Mouse (Mus musculus): ENCODE data around the gene Slc6a19.
"Not testable (repeated sequence)": the region's sequence is repeated elsewhere in the genome, so short reads cannot be mapped to it uniquely, and the experiment has no call there.

Gene Slc6a19

DNA sequence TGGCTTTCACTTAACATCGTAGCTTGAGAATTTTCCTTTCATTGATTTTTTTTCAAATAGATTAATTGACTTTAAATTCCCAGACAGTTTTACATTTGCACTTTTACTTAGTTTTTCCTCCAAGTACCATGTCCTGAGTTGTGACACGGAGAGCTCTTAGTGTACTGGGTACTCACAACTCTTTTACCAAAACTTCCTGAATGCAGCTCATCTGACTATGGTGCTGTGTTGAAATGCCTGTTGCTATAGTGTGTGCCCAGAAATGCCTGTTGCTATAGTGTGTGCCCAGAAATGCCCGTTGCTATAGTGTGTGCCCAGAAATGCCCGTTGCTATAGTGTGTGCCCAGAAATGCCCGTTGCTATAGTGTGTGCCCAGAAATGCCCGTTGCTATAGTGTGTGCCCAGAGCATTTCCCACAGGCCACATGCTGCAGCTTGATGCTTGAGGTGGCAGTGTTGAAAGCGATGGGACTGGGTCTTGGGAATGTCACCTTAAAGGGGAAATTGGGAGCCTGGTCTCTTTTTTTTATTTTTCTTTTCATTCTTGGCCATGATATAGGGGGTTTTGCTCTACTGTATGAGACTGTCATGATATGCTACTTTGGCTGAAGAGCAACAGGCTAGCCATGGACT is at the start of gene Slc6a19:
Slc6a19 (minus strand) TSS at position 172 of the 632 bp plus-strand sequence.
- no peak for DNase-seq

DNA sequence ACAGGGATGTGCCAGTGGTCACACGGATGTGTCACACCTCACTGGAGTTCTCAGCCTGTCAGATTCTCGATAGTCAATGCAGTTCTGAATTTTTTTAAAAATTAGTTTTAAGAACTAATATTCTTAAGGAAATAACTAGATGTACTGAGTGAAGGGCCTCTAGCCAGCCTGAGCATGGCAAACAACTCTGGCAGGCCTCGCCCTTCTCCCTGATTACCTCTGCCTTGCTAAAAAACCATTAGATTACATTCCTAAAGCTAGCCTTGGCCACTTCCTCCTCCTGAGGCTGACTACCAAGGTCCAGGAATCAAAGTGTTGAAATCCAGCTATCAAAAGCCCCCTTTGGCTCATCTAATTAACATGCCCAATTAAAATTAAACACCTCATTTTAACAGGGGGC is 46.6 kb upstream of the Slc6a19 start:
- no peak for DNase-seq

DNA sequence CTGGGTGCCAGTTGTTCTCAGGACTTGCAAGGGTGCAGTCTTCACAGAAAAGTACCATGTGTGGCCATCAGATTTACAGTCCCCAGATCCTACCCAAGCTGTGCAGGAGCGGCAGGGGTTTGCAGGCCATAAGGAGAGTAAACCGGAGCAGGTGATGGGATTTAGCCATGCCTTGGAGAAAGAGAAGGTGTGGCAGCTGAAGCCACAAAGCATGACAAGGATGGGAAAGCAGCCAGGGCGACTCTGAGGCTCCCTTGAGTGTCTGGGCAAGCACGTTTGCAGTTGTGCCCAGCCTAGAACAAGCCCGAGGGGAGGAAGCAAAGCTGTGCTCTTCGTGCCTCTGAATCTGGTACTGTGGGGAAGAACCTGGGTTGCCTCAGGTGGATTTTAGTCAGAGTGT is 45.8 kb upstream of the Slc6a19 start:
- DNase-seq, result peak; percentile 22

DNA sequence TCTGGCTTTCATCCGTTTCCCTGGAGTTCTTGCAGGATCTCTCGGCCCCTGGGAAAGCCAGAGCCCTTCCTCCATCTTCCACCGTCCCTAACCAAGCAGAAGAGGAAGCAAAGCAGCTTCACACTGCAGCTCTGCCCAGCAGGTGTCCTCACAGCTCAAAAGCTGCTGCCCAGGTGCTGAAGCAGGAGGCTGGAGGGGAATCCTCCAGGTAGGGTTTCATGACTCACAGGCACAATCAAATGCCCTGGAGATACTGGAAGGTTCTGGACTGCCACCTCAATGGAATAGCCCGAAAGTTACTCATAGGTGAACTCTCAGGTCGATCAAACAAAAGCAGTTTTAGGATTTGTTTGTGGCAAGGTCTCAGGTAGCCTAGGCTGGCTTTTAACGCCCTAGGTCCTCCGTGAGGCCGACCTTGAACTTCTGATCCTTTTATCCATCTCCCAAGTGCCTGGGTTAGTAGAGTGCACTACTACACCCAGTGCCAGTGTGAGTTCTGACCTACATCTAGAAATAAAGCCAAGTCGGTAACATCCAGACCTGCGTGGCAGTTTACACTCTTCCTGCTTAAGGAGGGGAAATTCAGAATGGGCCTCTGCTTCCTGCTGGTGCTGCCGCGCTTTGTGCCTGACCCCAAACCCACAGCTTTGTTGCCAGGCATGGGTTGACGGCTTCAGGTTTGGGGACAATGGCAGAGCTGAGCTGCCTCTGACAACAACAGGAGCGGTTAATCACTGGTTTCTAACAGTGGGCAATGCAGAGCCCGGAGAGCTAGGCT is 44.2 kb upstream of the Slc6a19 start:
- DNase-seq, result no peak

DNA sequence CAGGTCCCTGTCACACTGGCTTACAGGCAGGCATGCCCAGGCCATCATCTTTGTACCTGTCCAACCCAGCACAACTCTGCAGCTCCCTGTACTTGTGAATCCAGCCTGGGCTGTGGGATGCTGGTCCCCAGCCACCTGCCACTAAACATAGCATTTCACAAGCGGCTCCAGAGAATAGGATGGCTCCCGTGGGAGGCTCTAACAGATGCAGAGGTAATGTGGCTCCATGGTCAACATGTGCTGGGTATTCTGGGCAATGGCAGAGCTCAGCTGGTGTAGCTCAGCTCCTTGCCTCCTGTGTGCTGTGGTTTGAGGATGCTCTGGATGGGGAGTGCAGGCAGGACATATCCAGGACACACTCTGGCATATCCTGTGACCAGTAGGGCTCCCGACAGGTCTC is 39.0 kb upstream of the Slc6a19 start:
- no peak for DNase-seq

DNA sequence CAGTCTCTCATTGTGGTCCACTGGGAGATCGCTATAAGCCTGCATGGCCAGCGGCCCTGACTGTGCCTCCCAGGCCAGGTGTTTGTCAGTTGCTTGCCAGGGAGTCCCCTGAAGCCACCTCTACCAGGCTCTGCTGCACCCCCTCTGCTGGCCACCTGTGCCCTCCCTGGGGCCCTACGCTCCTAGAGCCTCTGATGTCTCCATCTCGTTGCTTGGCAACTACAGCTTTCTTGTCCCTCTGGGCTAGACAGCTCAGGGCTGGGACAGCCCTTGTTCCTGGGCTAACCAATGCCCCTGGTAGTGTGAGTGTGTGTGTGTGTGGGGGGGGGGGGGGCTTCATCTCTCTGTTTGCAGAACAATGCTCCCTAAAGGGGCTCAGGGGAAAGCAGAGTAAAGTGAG is 38.3 kb upstream of the Slc6a19 start:
- DNase-seq, result no peak

DNA sequence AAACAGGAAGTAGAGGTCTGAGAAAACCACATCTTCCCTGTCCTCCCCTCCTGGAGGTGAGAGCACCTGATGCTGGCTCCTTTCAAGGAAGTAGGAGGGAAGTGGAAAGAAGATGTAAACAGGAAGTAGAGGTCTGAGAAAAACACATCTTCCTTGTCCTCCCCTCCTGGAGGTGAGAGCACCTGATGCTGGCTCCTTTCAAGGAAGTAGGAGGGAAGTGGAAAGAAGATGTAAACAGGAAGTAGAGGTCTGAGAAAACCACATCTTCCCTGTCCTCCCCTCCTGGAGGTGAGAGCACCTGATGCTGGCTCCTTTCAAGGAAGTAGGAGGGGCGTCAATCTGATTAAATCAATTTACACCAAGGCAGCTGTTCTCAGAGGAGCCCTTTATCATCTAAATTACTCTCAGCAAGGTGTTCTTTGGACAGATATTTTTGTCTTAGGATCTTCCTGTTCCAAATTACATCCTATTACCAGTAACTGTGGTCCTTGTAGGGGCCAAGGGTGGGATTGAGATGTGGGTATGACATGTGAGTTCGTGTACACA is 35.8 kb upstream of the Slc6a19 start:
- not testable (repeated sequence) for DNase-seq

DNA sequence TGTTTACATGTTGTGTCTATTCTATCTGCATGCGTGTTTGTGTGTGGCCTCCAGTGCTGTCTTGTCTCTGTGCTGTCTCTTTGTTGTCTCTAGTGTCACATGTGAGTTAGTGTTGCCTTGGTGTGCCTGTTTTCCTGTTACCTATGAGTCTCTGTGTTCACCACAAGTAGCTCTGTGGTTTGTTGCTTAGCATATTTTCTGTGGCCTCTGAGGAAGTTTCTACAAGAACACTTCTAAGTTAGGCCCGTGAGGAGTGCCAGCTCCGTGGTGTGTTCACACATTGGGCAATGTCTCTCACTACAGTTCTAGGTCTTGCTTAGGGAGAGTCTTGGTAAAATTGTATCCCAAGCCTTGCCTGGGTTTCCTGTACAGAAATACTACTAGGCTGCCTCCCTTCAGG is 32.3 kb upstream of the Slc6a19 start:
- no peak for DNase-seq

DNA sequence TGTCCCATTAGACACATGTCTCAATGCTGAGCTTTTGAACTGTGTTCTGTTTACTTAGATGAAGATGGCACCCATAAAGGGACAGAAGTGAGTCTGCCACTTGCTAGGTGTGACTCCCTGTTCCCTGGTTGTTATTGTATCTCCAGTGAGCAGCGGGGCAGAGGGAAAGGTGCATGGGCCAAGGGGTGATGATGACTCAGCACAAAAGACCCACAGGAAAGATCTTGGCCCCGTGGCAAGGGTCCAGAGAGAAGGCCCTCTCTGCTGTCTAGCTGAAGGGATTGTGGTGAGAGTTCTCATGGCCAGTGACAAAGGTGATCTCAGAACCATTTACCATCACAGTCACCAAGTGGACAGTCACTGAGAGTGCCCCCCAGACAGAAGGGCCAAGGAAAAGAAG is 31.3 kb upstream of the Slc6a19 start:
- no peak for DNase-seq

DNA sequence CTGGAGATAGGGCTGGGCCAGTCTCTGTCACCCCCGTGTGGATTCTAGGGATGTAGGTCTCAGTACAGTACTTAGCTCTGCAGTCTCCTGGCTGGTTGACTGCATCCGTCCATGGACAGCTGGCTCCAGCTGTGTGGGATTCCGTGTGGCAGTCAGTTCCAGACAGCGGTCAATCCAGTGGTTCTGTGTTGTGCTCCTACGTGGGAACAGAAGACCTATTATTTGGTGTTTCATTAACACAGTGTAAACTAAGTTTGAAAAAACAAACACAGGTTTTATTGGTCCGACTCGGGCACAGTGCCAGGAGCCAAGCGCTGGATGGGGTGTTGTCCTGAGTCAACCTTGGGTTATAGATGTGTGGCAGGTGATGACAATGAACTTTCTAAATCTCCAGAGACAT is 30.6 kb upstream of the Slc6a19 start:
- DNase-seq, result no peak

DNA sequence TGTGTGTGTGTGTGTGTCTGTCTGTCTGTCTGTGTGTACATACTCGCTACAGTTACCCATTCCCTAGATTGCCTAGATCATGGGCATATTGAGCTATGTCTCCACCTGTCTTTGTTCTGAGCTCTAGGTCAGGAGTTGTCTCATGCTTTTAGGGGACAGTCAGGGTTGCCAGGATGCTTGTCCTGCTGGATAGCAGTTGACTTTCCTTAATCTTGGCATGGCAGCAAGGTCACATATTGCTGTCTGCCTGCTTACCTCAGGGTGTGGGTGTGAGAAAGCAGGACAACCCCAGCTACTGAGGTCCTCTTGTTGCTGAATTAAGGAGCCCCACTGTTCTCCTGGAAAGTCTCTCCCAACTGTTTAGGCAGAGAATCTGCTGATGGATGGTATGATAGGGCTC is 29.7 kb upstream of the Slc6a19 start:
- DNase-seq, result no peak

DNA sequence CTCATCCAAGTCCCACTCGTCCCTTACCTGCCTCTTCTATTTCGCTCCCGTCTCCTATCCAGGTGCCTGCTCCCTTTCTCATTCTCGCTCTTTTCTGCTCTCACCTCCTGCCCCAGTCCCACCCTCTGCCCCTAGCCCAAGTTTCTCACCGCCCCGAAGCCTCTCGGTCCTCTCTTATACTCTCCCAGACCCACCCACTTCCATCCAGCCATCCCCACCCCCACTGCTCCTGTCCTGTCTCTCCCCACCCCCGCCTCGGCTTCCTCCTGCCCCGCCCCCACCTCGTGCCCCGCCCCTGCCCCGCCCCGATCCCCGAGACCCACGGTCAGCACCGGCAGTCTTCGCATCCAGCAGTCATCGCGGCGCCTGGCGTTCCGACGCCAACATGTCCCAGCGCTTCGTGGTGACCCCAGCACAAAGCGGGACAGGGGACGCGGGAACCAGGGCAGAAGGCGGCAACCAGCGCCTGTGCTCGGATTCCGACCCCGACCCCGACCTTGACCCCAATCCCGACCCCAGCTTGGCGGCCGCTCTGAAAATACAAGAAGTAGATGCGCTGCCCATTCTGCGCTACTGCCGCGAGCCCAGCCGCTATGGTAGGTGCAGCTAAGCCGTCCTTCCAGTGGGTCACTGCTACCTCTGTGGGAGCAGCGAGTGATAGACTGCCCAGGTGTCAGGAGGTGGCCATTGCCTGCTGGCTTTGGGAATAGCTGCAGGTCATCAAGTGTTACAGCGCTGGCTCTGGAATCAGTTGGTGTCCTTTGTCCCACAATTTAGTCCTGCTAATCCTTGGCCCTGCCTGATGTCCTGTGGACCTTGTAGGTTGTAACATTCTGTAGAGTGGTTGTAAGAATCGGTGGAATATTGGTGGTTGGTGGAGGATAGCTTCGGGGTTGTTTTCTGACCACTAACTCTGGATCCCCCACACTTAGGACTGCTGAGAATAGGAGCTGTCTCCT is 28.4 kb upstream of the Slc6a19 start, which contains the start of gene Slc12a7:
Slc12a7 (plus strand) TSS at position 353 of the 959 bp plus-strand sequence.
- DNase-seq, result no peak

DNA sequence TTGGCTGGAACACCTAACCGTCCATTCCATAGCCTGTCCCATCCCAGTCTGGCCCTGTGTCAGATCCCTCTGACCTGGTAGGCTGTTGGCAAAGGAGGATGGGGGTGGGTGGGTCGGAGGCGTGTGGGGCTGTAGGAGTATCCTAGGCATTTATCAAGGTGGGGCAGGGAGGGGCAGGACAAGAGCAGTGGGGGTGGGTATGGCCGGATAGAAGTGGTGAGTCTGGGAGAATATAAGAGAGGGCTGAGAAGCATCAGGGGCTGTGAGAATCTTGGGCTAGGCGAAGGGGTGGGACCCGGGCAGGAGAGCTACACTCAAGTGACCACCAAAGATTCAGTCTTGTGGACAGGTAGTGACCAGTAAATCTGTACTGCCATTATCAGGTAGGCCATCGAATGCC is 27.6 kb upstream of the Slc6a19 start:
- no peak for DNase-seq

DNA sequence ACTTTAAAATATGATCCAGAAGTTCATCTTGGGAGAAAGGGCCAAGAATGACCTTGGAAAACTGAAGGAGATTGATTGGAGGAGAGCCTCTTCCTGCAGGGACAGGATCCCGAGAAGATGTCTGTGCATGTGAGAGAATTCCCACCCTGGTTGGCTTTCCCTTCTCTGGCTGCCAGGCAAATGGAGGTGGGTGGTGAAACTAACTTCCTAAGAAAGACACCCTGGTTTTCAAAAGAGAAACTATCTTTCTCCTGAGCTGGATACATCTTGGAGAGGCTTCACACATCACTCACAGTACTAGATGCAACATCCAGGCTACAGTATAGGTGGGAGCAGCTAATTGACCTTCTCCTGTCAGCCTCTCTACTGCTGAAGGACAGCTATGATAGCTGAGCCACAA is 26.2 kb upstream of the Slc6a19 start:
- no peak for DNase-seq

DNA sequence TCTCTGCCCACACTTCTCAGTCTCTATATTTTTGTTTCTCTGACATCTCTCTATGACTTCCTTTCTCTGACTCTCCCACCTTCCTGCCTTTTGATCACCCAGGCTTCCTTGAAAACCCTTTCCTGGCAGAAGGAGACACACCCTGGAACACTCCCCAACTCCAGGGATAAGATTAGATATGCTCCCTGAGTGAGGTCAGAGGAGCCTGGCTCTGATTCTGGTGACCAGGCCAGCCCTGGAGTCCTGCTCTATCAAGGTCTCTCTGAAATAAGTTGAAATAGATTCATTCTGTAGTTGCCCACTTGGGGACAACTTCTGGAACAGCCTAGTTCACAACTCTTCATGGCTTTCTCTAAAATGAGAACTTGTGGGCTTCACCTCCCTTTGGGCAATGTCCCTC is 24.0 kb upstream of the Slc6a19 start:
- no peak for DNase-seq

DNA sequence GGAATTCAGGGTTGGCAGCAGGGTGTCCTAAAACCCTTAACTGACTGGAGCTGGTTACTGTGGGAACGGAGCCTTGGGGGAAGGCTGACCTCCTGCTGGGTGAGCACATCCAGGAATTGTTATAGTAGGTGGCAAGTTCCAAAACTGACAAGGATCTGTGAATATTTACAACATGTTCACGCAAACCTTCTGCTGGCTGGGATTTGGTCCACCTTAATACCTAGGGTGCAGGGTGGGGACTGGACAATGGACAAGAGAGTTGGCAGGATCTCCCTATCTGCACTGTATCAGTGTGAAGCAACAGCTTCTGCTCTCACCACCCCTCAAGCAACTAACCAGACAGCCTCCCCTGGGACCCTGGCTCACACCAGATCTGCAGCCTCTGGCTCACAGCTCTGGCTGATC is 23.0 kb upstream of the Slc6a19 start:
- no peak for DNase-seq

DNA sequence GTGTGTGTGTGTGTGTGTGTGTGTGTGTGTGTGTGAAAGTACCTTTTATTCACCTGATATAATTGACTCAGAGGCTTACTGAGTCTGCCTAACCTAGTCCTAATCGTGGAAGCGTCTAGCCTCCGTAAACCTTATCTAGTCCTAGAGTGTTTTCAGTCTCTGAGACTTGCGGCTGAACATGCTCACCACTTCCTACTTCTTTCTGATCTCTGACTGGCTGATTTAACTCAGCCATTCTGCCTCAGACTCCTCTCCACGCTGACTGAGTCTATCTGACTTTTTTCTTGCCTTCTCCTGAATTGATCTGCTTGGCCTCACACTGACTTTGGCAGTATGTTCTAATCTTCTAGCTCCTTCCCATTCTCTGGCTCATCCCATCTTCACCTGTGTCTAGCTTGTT is 20.6 kb upstream of the Slc6a19 start:
- no peak for DNase-seq

DNA sequence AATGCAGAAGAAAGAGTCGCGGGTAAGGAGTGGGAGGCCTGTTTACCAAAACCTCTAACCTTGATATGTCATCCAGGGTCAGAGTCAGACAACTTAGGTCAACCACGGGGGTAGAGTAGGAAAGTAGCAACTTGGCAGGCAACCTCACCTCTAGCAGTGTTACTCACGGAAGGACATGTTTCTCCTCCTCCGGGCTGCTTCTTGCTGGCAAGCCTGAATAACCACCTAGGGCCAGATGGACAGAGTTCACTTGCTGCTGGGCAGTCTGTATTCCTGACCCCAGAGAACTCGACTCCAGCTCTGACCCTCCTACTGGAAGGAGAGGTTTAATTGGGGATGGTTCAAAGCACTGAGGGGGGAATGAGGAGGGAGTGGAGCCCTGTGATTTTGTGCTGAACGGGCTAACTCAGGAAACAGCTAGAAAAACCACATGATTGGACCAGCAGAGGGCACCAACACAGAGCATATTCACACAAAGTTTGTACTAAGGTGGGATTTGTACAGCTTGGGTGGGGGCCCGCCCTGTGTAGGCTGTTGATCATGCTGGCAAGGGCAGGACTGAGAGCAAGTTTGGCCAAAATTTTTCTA is 18.5 kb upstream of the Slc6a19 start:
- DNase-seq, result no peak

DNA sequence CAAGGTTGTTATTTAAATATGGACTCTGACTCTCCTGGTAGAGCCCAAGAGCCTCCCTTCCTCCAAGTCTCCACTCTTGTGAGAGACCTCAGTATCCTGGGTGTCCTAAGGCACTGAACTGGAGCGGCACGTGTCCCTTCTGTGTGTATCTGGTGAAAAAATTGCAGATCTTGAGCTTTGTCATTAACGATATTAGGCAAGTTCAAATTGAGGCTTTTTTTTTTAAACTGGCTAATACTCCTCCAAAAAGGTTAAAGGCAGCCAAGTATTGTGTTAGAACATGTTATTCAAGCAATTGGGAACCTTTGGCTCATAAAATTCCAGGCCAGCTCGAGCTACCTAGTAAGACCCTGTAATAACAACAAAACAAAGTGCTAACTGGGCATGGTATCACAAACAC is 15.6 kb upstream of the Slc6a19 start:
- DNase-seq, result no peak

DNA sequence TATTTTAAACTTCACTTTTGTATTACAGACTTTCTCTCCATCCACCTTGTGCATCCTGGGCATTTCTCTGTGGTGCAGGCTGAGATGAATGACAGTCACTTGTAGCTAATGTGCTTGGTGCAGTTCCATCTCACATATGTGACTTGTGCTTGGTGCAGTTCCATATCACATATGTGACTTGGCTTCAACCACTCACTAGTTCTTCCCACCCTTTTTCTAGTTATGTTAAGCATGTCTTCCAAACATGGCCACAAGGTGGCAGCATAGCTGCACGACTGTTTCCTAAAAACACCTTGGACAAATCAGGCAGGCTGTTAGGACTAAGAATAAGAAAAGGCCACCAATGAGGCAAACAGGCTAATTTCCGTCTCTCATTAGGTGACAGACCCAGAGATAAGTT is 13.6 kb upstream of the Slc6a19 start:
- peak; percentile 44 for DNase-seq

DNA sequence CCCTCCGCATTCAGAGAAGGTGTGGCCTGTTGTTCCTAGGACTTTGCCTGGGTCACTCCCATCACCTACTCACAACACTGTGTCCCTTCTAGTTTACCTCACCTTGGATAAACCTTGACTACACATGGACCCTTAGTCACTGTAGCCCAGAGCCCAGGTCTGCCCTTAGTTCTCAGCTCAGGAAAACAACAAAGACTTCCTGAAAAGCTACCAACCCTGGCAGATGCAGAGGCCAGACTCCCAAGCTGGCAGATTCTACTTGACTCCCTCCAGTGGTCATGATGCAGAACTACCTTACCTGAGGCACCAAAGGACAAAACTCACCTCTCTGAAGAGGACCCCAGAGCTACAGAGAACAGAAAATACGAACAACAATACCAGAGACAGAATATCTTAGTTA is 9.4 kb upstream of the Slc6a19 start:
- DNase-seq, result no peak

DNA sequence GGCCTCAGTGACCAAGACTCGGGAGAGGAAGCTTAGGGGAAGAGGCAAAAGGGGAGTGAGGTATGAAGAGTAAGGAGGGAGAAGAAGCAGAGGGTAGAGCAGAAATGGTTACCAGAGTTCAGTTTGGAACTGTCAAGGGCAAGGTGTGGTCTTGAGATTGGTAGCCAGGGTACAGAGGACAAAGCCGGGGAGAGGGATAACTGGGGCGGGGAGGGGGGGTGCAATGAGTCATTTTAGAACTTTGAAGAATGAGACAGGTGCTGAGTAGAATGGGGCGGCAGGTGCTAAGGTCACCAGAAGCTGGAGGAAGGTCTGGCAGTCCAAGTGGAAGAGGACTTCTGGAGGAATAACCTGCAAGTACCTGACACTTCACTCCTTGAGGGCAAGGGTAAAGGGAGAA is 8.5 kb upstream of the Slc6a19 start:
- DNase-seq, result no peak

DNA sequence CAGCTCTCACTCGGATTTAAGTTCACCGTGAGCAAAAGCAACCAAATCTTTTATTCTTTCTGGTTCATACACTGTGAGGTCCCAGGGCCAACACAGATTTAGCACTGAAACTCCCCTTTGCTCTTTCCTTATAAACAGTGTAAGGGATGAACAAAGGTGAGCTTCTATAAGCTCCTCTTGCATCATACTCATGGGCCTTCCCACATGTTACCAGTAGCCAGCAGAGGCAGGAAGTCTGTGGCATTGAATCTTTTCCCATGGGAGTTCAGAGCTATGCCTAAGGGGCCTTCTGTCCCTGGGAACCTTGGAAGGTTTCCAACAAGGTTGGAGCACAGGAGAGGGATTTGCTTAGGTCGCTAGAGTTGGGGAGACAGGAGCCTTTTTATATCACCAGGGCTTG is 7.6 kb upstream of the Slc6a19 start:
- no peak for DNase-seq

All from cerebellum, adult 9-11 months (tissue).